Mouse (Mus musculus): ENCODE data around the gene Syvn1.

Gene Syvn1

GRCm38 (mm10) chr19:6046294-6047153 is at the start of gene Syvn1:
Gene Syvn1, plus strand, starts transcription at chr19:6046576.
- peak; percentile 69 to 85 for DNase-seq (ENCODE audit: low read depth in 1 of 2, low spot score in 2 of 2)

- DNase-seq (ENCODE audit: low read depth in 1 of 2, low spot score in 2 of 2) = no peak
Observed at GRCm38 (mm10) chr19:5998180-5998579, 48.2 kb upstream of the Syvn1 start.

GRCm38 (mm10) chr19:5999969-6000368 is 46.4 kb upstream of the Syvn1 start:
- no peak for DNase-seq (ENCODE audit: low read depth in 1 of 2, low spot score in 2 of 2)

- DNase-seq (ENCODE audit: low read depth in 1 of 2, low spot score in 2 of 2) = no peak
Observed at GRCm38 (mm10) chr19:6005541-6005940, 40.8 kb upstream of the Syvn1 start.

- DNase-seq (ENCODE audit: low read depth in 1 of 2, low spot score in 2 of 2) = no peak
Observed at GRCm38 (mm10) chr19:6007013-6007412, 39.4 kb upstream of the Syvn1 start.

GRCm38 (mm10) chr19:6009137-6009536 is 37.2 kb upstream of the Syvn1 start:
- no peak for DNase-seq (ENCODE audit: low read depth in 1 of 2, low spot score in 2 of 2)

- no peak for DNase-seq (ENCODE audit: low read depth in 1 of 2, low spot score in 2 of 2)
Observed at GRCm38 (mm10) chr19:6013691-6014090, 32.7 kb upstream of the Syvn1 start.

GRCm38 (mm10) chr19:6014991-6015510 is 31.3 kb upstream of the Syvn1 start:
- DNase-seq (ENCODE audit: low read depth in 1 of 2, low spot score in 2 of 2) = no peak

- peak; percentile 13 to 19 for DNase-seq (ENCODE audit: low read depth in 1 of 2, low spot score in 2 of 2)
Observed at GRCm38 (mm10) chr19:6015511-6016315, 30.7 kb upstream of the Syvn1 start, which contains the start of gene Capn1. Gene Capn1, minus strand, starts transcription at chr19:6015897.

- DNase-seq (ENCODE audit: low read depth in 1 of 2, low spot score in 2 of 2) = no peak
Observed at GRCm38 (mm10) chr19:6016532-6016931, 29.8 kb upstream of the Syvn1 start.

- DNase-seq (ENCODE audit: low read depth in 1 of 2, low spot score in 2 of 2) = peak; percentile 73 to 85
Observed at GRCm38 (mm10) chr19:6018142-6019089, 28.0 kb upstream of the Syvn1 start.

- DNase-seq (ENCODE audit: low read depth in 1 of 2, low spot score in 2 of 2) = no peak
Observed at GRCm38 (mm10) chr19:6020276-6020675, 26.1 kb upstream of the Syvn1 start.

GRCm38 (mm10) chr19:6023059-6023458 is 23.3 kb upstream of the Syvn1 start:
- no peak for DNase-seq (ENCODE audit: low read depth in 1 of 2, low spot score in 2 of 2)

GRCm38 (mm10) chr19:6023930-6024329 is 22.4 kb upstream of the Syvn1 start:
- no peak for DNase-seq (ENCODE audit: low read depth in 1 of 2, low spot score in 2 of 2)

- no peak for DNase-seq (ENCODE audit: low read depth in 1 of 2, low spot score in 2 of 2)
Observed at GRCm38 (mm10) chr19:6028991-6029390, 17.4 kb upstream of the Syvn1 start.

GRCm38 (mm10) chr19:6029426-6029825 is 16.9 kb upstream of the Syvn1 start:
- DNase-seq (ENCODE audit: low read depth in 1 of 2, low spot score in 2 of 2) = no peak

- no peak for DNase-seq (ENCODE audit: low read depth in 1 of 2, low spot score in 2 of 2)
Observed at GRCm38 (mm10) chr19:6030520-6031280, 15.7 kb upstream of the Syvn1 start.

- DNase-seq (ENCODE audit: low read depth in 1 of 2, low spot score in 2 of 2) = no peak
Observed at GRCm38 (mm10) chr19:6035966-6036585, 10.3 kb upstream of the Syvn1 start.

GRCm38 (mm10) chr19:6037695-6038094 is 8.7 kb upstream of the Syvn1 start:
- no peak for DNase-seq (ENCODE audit: low read depth in 1 of 2, low spot score in 2 of 2)
